Mouse (Mus musculus) embryonic facial prominence, embryonic 11.5 days (tissue): Measurements from ENCODE around the gene Tm4sf19. TPM values are rescaled to one million over a fixed set of nuclear protein-coding genes. Genes with fewer than 3 reads are reported as not detected.
A peak's percentile ranks its signal among the peaks of the same experiment; 100 is the strongest.

Experiments used
- ATAC-seq: fragments of 200-750 bp; cut with Nextera tagmentation; replicated peaks from 2 replicates; pipeline ENCODE4 v1.8.0; 2017; ENCODE audit warnings: low read depth; ENCODE audit not compliant: insufficient number of reproducible peaks, low FRiP score, low TSS enrichment
- DNase-seq: peaks from one replicate; pipeline ENCODE4 v3.0.0-alpha.2; 2015; ENCODE audit warnings: low spot score
- H3K27ac ChIP-seq: fragments of 300-500 bp; sonication (generic); replicated peaks from 2 replicates; pipeline ENCODE4 v1.5.1; 2014; ENCODE audit warnings: mild to moderate bottlenecking, low read depth, low read length, control low read depth
- H3K27me3 ChIP-seq: fragments of 300-500 bp; sonication (generic); 2 replicates; pipeline ENCODE4 v1.6.1; 2014; ENCODE audit warnings: mild to moderate bottlenecking, low read length, moderate library complexity, mixed read lengths; ENCODE audit not compliant: control insufficient read depth, insufficient read depth
- H3K36me3 ChIP-seq: fragments of 300-500 bp; sonication (generic); replicated peaks from 2 replicates; pipeline ENCODE4 v1.6.1; 2014; ENCODE audit warnings: low read depth, mild to moderate bottlenecking, low read length, moderate library complexity, mixed read lengths; ENCODE audit not compliant: control insufficient read depth, insufficient read depth
- H3K4me1 ChIP-seq: fragments of 300-500 bp; sonication (generic); 2 replicates; pipeline ENCODE4 v1.6.1; 2014; ENCODE audit warnings: low read length, mixed read lengths; ENCODE audit not compliant: control insufficient read depth, insufficient read depth
- H3K4me2 ChIP-seq: fragments of 300-500 bp; sonication (generic); 2 replicates; pipeline ENCODE4 v1.6.1; 2014; ENCODE audit warnings: low read depth, mild to moderate bottlenecking, control low read depth, low read length, moderate library complexity
- H3K4me3 ChIP-seq: fragments of 300-500 bp; sonication (generic); 2 replicates; pipeline ENCODE4 v1.5.1; 2014; ENCODE audit warnings: low read depth, low read length, control low read depth
- H3K9ac ChIP-seq: fragments of 300-500 bp; sonication (generic); replicated peaks from 2 replicates; pipeline ENCODE4 v1.6.1; 2014; ENCODE audit warnings: mild to moderate bottlenecking, control low read depth, low read length
- H3K9me3 ChIP-seq: fragments of 300-500 bp; sonication (generic); replicated peaks from 2 replicates; pipeline ENCODE4 v1.6.1; 2016; ENCODE audit warnings: mild to moderate bottlenecking, low read length, inconsistent platforms, mixed read lengths; ENCODE audit not compliant: control insufficient read depth
- WGBS: fragments of 180-500 bp; shearing (Covaris S2); extraction: QIAGEN DNeasy Blood & Tissue Kit; methylation state at CpG from one replicate; pipeline ENCODE4 v1.1.7; 2014; 5-methylcytosine and 5-hydroxymethylcytosine counted together
- polyA plus RNA-seq: library from polyadenylated mRNA; unstranded; fragments of >200 nt; fragmentation: Nextera tagmentation; extraction: Ambion mirVana; gene quantifications from 2 replicates; pipeline ENCODE4 v1.2.1, GENCODE M21; 2014

Gene Tm4sf19
- polyA plus RNA-seq, 1 experiment from 2014 or later, result 0.22 TPM

GRCm38 (mm10) chr16:32431047-32431591 is 30.8 kb downstream of the Tm4sf19 start:
- WGBS, result 2% methylated on average over 28 of the region's 28 CpGs
- Histone ChIP-seq H3K4me2 (peak overlapping the region; percentile 57), H3K9me3 (no peaks in the 10 kb centered on the region), H3K4me1 (no peaks in the 10 kb centered on the region; the same call in 1 of the 2 replicates), H3K27ac (no peak overlapping the region), H3K9ac (peak overlapping the region; percentile 80), H3K27me3 (no peaks in the 10 kb centered on the region), H3K36me3 (no peaks in the 10 kb centered on the region), H3K4me3 (peak overlapping the region; percentile 67)
- DNase-seq (peak; percentile 6), ATAC-seq (peak; percentile 66)

- Histone ChIP-seq H3K4me3 (no peak overlapping the region; the same call in 1 of the 2 replicates), H3K27ac (no peak overlapping the region), H3K27me3 (no peaks in the 10 kb centered on the region), H3K9me3 (no peaks in the 10 kb centered on the region), H3K4me2 (no peak overlapping the region), H3K36me3 (no peaks in the 10 kb centered on the region), H3K9ac (no peak overlapping the region), H3K4me1 (no peaks in the 10 kb centered on the region; the same call in 1 of the 2 replicates)
- 85% methylated on average over 1 of the region's 1 CpGs for WGBS
- ATAC-seq, result no peak
- DNase-seq, result no peak
Measured at GRCm38 (mm10) chr16:32431926-32432325, 31.6 kb downstream of the Tm4sf19 start.

- H3K9me3 ChIP-seq, result no peaks in the 10 kb centered on the region
- H3K27me3 ChIP-seq, result no peaks in the 10 kb centered on the region
- no peak overlapping the region for H3K4me3 ChIP-seq
- no peak overlapping the region for H3K27ac ChIP-seq
- no peak for ATAC-seq
- no peaks in the 10 kb centered on the region for H3K36me3 ChIP-seq
- H3K4me1 ChIP-seq, result no peaks in the 10 kb centered on the region; the same call in 1 of the 2 replicates
- no peak for DNase-seq
- WGBS, result 69% methylated on average over 2 of the region's 2 CpGs
- H3K9ac ChIP-seq, result no peak overlapping the region
- no peak overlapping the region for H3K4me2 ChIP-seq
Measured at GRCm38 (mm10) chr16:32433138-32433537, 32.8 kb downstream of the Tm4sf19 start.

GRCm38 (mm10) chr16:32434066-32434465 is 33.8 kb downstream of the Tm4sf19 start:
- H3K27ac ChIP-seq, result no peak overlapping the region
- DNase-seq, result no peak
- 65% methylated on average over 6 of the region's 6 CpGs for WGBS
- H3K4me3 ChIP-seq, result no peak overlapping the region
- H3K27me3 ChIP-seq, result no peaks in the 10 kb centered on the region
- no peaks in the 10 kb centered on the region; the same call in 1 of the 2 replicates for H3K4me1 ChIP-seq
- H3K4me2 ChIP-seq, result no peak overlapping the region
- ATAC-seq, result no peak
- H3K9me3 ChIP-seq, result no peaks in the 10 kb centered on the region
- H3K9ac ChIP-seq, result no peak overlapping the region
- H3K36me3 ChIP-seq, result no peaks in the 10 kb centered on the region

- Histone ChIP-seq H3K9me3 (no peaks in the 10 kb centered on the region), H3K27ac (no peak overlapping the region), H3K36me3 (no peaks in the 10 kb centered on the region), H3K27me3 (no peaks in the 10 kb centered on the region), H3K4me1 (no peaks in the 10 kb centered on the region; the same call in 1 of the 2 replicates), H3K9ac (no peak overlapping the region), H3K4me3 (no peak overlapping the region), H3K4me2 (no peak overlapping the region)
- no peak for ATAC-seq
- DNase-seq, result no peak
Measured at GRCm38 (mm10) chr16:32434691-32435090, 34.4 kb downstream of the Tm4sf19 start.

- no peak overlapping the region for H3K4me3 ChIP-seq
- no peak for DNase-seq
- ATAC-seq, result no peak
- H3K4me1 ChIP-seq, result no peaks in the 10 kb centered on the region
- WGBS, result 54% methylated on average over 1 of the region's 1 CpGs
- H3K36me3 ChIP-seq, result no peaks in the 10 kb centered on the region
- H3K27me3 ChIP-seq, result no peaks in the 10 kb centered on the region
- H3K4me2 ChIP-seq, result no peak overlapping the region
- H3K27ac ChIP-seq, result no peak overlapping the region
- H3K9ac ChIP-seq, result no peak overlapping the region
- no peaks in the 10 kb centered on the region for H3K9me3 ChIP-seq
Measured at GRCm38 (mm10) chr16:32436657-32437056, 36.4 kb downstream of the Tm4sf19 start.

GRCm38 (mm10) chr16:32437266-32437665 is 37.0 kb downstream of the Tm4sf19 start:
- Histone ChIP-seq H3K4me1 (no peaks in the 10 kb centered on the region), H3K36me3 (no peaks in the 10 kb centered on the region), H3K9ac (no peak overlapping the region), H3K4me2 (no peak overlapping the region), H3K4me3 (no peak overlapping the region), H3K27ac (no peak overlapping the region), H3K27me3 (no peaks in the 10 kb centered on the region), H3K9me3 (no peaks in the 10 kb centered on the region)
- no peak for DNase-seq
- 93% methylated on average over 1 of the region's 1 CpGs for WGBS
- no peak for ATAC-seq

- H3K9ac ChIP-seq, result no peak overlapping the region
- WGBS, result 90% methylated on average over 3 of the region's 3 CpGs
- H3K4me1 ChIP-seq, result no peaks in the 10 kb centered on the region
- no peaks in the 10 kb centered on the region for H3K36me3 ChIP-seq
- no peak overlapping the region for H3K4me3 ChIP-seq
- no peak for DNase-seq
- no peak overlapping the region for H3K27ac ChIP-seq
- ATAC-seq, result no peak
- H3K27me3 ChIP-seq, result no peaks in the 10 kb centered on the region
- H3K4me2 ChIP-seq, result no peak overlapping the region
- no peaks in the 10 kb centered on the region for H3K9me3 ChIP-seq
Measured at GRCm38 (mm10) chr16:32441432-32441831, 41.1 kb downstream of the Tm4sf19 start.
